Mouse (Mus musculus) kidney, embryonic 14.5 days (tissue): ENCODE measurements around the gene Maml3. TPM values are rescaled to one million over a fixed set of nuclear protein-coding genes. Genes with fewer than 3 reads are reported as not detected.
A peak's percentile ranks its signal among the peaks of the same experiment; 100 is the strongest.

Experiments
- ATAC-seq: fragments of 200-750 bp; cut with Nextera tagmentation; 2 replicates; pipeline ENCODE4 v1.8.0; 2017; ENCODE audit warnings: moderate number of reproducible peaks, mild to moderate bottlenecking, moderate TSS enrichment, moderate library complexity; ENCODE audit not compliant: low FRiP score, low TSS enrichment
- H3K27ac ChIP-seq: fragments of 300-500 bp; sonication (generic); 2 replicates; pipeline ENCODE4 v1.5.1; 2014; ENCODE audit warnings: low read depth, mild to moderate bottlenecking, low read length, moderate library complexity, mixed read lengths
- H3K27me3 ChIP-seq: fragments of 300-500 bp; sonication (generic); 2 replicates; pipeline ENCODE4 v1.6.1; 2014; ENCODE audit warnings: mild to moderate bottlenecking, low read length; ENCODE audit not compliant: control insufficient read depth, insufficient read depth
- H3K36me3 ChIP-seq: fragments of 300-500 bp; sonication (generic); 2 replicates; pipeline ENCODE4 v1.6.1; 2014; ENCODE audit warnings: low read length, mixed read lengths; ENCODE audit not compliant: control insufficient read depth, insufficient read depth
- H3K4me1 ChIP-seq: fragments of 300-500 bp; sonication (generic); 2 replicates; pipeline ENCODE4 v1.6.1; 2014; ENCODE audit warnings: low read length, mixed read lengths; ENCODE audit not compliant: control insufficient read depth, insufficient read depth
- H3K4me2 ChIP-seq: fragments of 300-500 bp; sonication (generic); replicated peaks from 2 replicates; pipeline ENCODE4 v1.6.1; 2014; ENCODE audit warnings: low read depth, mild to moderate bottlenecking, low read length
- H3K4me3 ChIP-seq: fragments of 300-500 bp; sonication (generic); 2 replicates; pipeline ENCODE4 v1.5.1; 2014; ENCODE audit warnings: mild to moderate bottlenecking, low read length
- H3K9ac ChIP-seq: fragments of 300-500 bp; sonication (generic); 2 replicates; pipeline ENCODE4 v1.6.1; 2014; ENCODE audit warnings: low read depth, mild to moderate bottlenecking, low read length, moderate library complexity
- H3K9me3 ChIP-seq: fragments of 300-500 bp; sonication (generic); 2 replicates; pipeline ENCODE4 v1.6.1; 2016; ENCODE audit warnings: low read length; ENCODE audit not compliant: control insufficient read depth
- WGBS: fragments of 180-500 bp; shearing (Covaris S2); extraction: QIAGEN DNeasy Blood & Tissue Kit; methylation state at CpG from one replicate; pipeline ENCODE4 v1.1.7; 2014; 5-methylcytosine and 5-hydroxymethylcytosine counted together
- polyA plus RNA-seq: library from polyadenylated mRNA; unstranded; fragments of >200 nt; fragmentation: Nextera tagmentation; extraction: Ambion mirVana; gene quantifications from 2 replicates; pipeline ENCODE4 v1.2.1, GENCODE M21; 2014

The Maml3 gene
- polyA plus RNA-seq, 1 experiment from 2014 or later: 9.4 TPM

GRCm38 (mm10) chr3:52115421-52115820 is 10.5 kb upstream of the Maml3 start:
- no peak for ATAC-seq
- no peaks in the 10 kb centered on the region for H3K27me3 ChIP-seq
- no peak overlapping the region for H3K4me3 ChIP-seq
- H3K4me1 ChIP-seq: no peaks in the 10 kb centered on the region
- H3K4me2 ChIP-seq: no peak overlapping the region
- no peak overlapping the region for H3K9ac ChIP-seq
- WGBS: 63% methylated on average over 9 of the region's 9 CpGs
- H3K9me3 ChIP-seq: 0 out of 2 replicates have a peak, but pooled peaks cover 3% of the 10 kb centered on the region
- no peaks in the 10 kb centered on the region for H3K36me3 ChIP-seq
- no peak overlapping the region for H3K27ac ChIP-seq

GRCm38 (mm10) chr3:52108027-52108426 is 3.2 kb upstream of the Maml3 start:
- Histone ChIP-seq H3K27me3 (no peaks in the 10 kb centered on the region), H3K9ac (no peak overlapping the region), H3K36me3 (no peaks in the 10 kb centered on the region), H3K27ac (no peak overlapping the region), H3K4me3 (no peak overlapping the region), H3K4me1 (no peaks in the 10 kb centered on the region), H3K4me2 (no peak overlapping the region), H3K9me3 (no peaks in the 10 kb centered on the region)
- no peak for ATAC-seq

GRCm38 (mm10) chr3:52105156-52105555 is 280 bp upstream of the Maml3 start:
- Histone ChIP-seq H3K27ac (peak overlapping the region; percentile 99), H3K9me3 (no peaks in the 10 kb centered on the region), H3K36me3 (no peaks in the 10 kb centered on the region), H3K9ac (peak overlapping the region; percentile 94), H3K27me3 (no peaks in the 10 kb centered on the region), H3K4me3 (peak overlapping the region; percentile 88), H3K4me1 (peaks cover 10% of the 10 kb centered on the region), H3K4me2 (peak overlapping the region; percentile 84)
- no peak for ATAC-seq
- under 1% methylated on average over 6 of the region's 20 CpGs for WGBS

GRCm38 (mm10) chr3:52104208-52104607 is 668 bp downstream of the Maml3 start:
- WGBS: under 1% methylated on average over 16 of the region's 16 CpGs
- H3K27me3 ChIP-seq: no peaks in the 10 kb centered on the region

GRCm38 (mm10) chr3:52103531-52104181 is 1.2 kb downstream of the Maml3 start:
- peak overlapping the region; percentile 94 for H3K9ac ChIP-seq
- WGBS: under 1% methylated on average over 55 of the region's 55 CpGs

More at GRCm38 (mm10) chr3:52104208-52104607, 668 bp downstream of the Maml3 start:
- peak overlapping the region; percentile 99 for H3K27ac ChIP-seq
- peak overlapping the region; percentile 84 for H3K4me2 ChIP-seq
- H3K4me3 ChIP-seq: peak overlapping the region; percentile 88
- no peaks in the 10 kb centered on the region for H3K36me3 ChIP-seq
- peaks cover 11% of the 10 kb centered on the region for H3K4me1 ChIP-seq
- ATAC-seq: no peak
- peak overlapping the region; percentile 94 for H3K9ac ChIP-seq
- H3K9me3 ChIP-seq: no peaks in the 10 kb centered on the region

GRCm38 (mm10) chr3:52102601-52103530 is 2.0 kb downstream of the Maml3 start:
- peak; percentile 86 for ATAC-seq
- no peaks in the 10 kb centered on the region for H3K9me3 ChIP-seq
- H3K4me3 ChIP-seq: peak overlapping the region; percentile 88
- no peaks in the 10 kb centered on the region for H3K27me3 ChIP-seq
- H3K4me2 ChIP-seq: peak overlapping the region; percentile 84
- no peaks in the 10 kb centered on the region for H3K36me3 ChIP-seq
- WGBS: 1% methylated on average over 50 of the region's 52 CpGs
- peak overlapping the region; percentile 94 for H3K9ac ChIP-seq
- H3K4me1 ChIP-seq: peaks cover 11% of the 10 kb centered on the region
- peak overlapping the region; percentile 99 for H3K27ac ChIP-seq

More at GRCm38 (mm10) chr3:52103531-52104181, 1.2 kb downstream of the Maml3 start:
- Histone ChIP-seq H3K4me3 (peak overlapping the region; percentile 88), H3K27me3 (no peaks in the 10 kb centered on the region), H3K27ac (peak overlapping the region; percentile 99), H3K36me3 (no peaks in the 10 kb centered on the region), H3K4me2 (peak overlapping the region; percentile 84), H3K4me1 (peaks cover 11% of the 10 kb centered on the region), H3K9me3 (no peaks in the 10 kb centered on the region)
- no peak for ATAC-seq

- H3K9ac ChIP-seq: peak overlapping the region; percentile 94
- H3K4me3 ChIP-seq: peak overlapping the region; percentile 88
- no peaks in the 10 kb centered on the region for H3K9me3 ChIP-seq
- WGBS: 1% methylated on average over 46 of the region's 57 CpGs
- H3K4me2 ChIP-seq: peak overlapping the region; percentile 84
- H3K27ac ChIP-seq: peak overlapping the region; percentile 99
- H3K27me3 ChIP-seq: no peaks in the 10 kb centered on the region
- peaks cover 11% of the 10 kb centered on the region for H3K4me1 ChIP-seq
- H3K36me3 ChIP-seq: no peaks in the 10 kb centered on the region
- peak; percentile 86 for ATAC-seq
Measured at GRCm38 (mm10) chr3:52101977-52102600, 2.8 kb downstream of the Maml3 start.

GRCm38 (mm10) chr3:52101401-52101976 is 3.4 kb downstream of the Maml3 start:
- Histone ChIP-seq H3K9me3 (no peaks in the 10 kb centered on the region), H3K4me1 (peaks cover 11% of the 10 kb centered on the region), H3K36me3 (no peaks in the 10 kb centered on the region), H3K4me3 (peak overlapping the region; percentile 88), H3K27ac (peak overlapping the region; percentile 99), H3K4me2 (peak overlapping the region; percentile 84), H3K9ac (peak overlapping the region; percentile 94), H3K27me3 (no peaks in the 10 kb centered on the region)
- ATAC-seq: peak; percentile 37; the same call in 1 of the 2 replicates
- 2% methylated on average over 14 of the region's 14 CpGs for WGBS
